Mouse (Mus musculus) limb, embryonic 14.5 days (tissue): ENCODE data around the gene Mat2b. TPM values are rescaled to one million over a fixed set of nuclear protein-coding genes. Genes with fewer than 3 reads are reported as not detected.

Source experiments
- ATAC-seq: fragments of 200-750 bp; cut with Nextera tagmentation; 2 replicates; pipeline ENCODE4 v1.8.0; 2017; ENCODE audit warnings: low read depth, moderate number of reproducible peaks, moderate TSS enrichment; ENCODE audit not compliant: low FRiP score
- DNase-seq: peaks from one replicate; pipeline ENCODE4 v3.0.0-alpha.2; 2015; ENCODE audit warnings: low spot score
- H3K27ac ChIP-seq: fragments of 300-500 bp; sonication (generic); replicated peaks from 2 replicates; pipeline ENCODE4 v1.5.1; 2014; ENCODE audit warnings: low read depth, mild to moderate bottlenecking, low read length, moderate library complexity, mixed read lengths
- H3K27me3 ChIP-seq: fragments of 300-500 bp; sonication (generic); 2 replicates; pipeline ENCODE4 v1.6.1; 2014; ENCODE audit warnings: low read length, mixed read lengths; ENCODE audit not compliant: control insufficient read depth, insufficient read depth
- H3K36me3 ChIP-seq: fragments of 300-500 bp; sonication (generic); 2 replicates; pipeline ENCODE4 v1.6.1; 2014; ENCODE audit warnings: mild to moderate bottlenecking, low read length, moderate library complexity, mixed read lengths; ENCODE audit not compliant: control insufficient read depth, insufficient read depth
- H3K4me1 ChIP-seq: fragments of 300-500 bp; sonication (generic); 2 replicates; pipeline ENCODE4 v1.6.1; 2014; ENCODE audit warnings: antibody characterized with exemption, low read length, mixed read lengths; ENCODE audit not compliant: control insufficient read depth, insufficient read depth
- H3K4me2 ChIP-seq: fragments of 300-500 bp; sonication (generic); replicated peaks from 2 replicates; pipeline ENCODE4 v1.6.1; 2014; ENCODE audit warnings: low read depth, mild to moderate bottlenecking, low read length, moderate library complexity; ENCODE audit not compliant: severe bottlenecking
- H3K4me3 ChIP-seq: fragments of 300-500 bp; sonication (generic); replicated peaks from 2 replicates; pipeline ENCODE4 v1.5.1; 2014; ENCODE audit warnings: low read length
- H3K9ac ChIP-seq: fragments of 300-500 bp; sonication (generic); 2 replicates; pipeline ENCODE4 v1.6.1; 2014; ENCODE audit warnings: mild to moderate bottlenecking, low read depth, low read length, moderate library complexity; ENCODE audit not compliant: severe bottlenecking
- H3K9me3 ChIP-seq: fragments of 300-500 bp; sonication (generic); 2 replicates; pipeline ENCODE4 v1.6.1; 2016; ENCODE audit warnings: low read length; ENCODE audit not compliant: control insufficient read depth
- POLR2A ChIP-seq: fragments of 200-500 bp; IDR thresholded peaks from 2 replicates; pipeline ENCODE4 v1.8.0; 2012; ENCODE audit warnings: inconsistent platforms, mild to moderate bottlenecking, moderate library complexity, borderline replicate concordance; ENCODE audit not compliant: insufficient read depth, insufficient read length; ENCODE audit errors: extremely low read depth
- WGBS: fragments of 180-500 bp; shearing (Covaris S2); extraction: QIAGEN DNeasy Blood & Tissue Kit; methylation state at CpG from one replicate; pipeline ENCODE4 v1.1.7; 2014; 5-methylcytosine and 5-hydroxymethylcytosine counted together
- polyA plus RNA-seq, 2 experiments: library from polyadenylated mRNA; depleted of rRNA in 1 of 2; stranded (reverse) in 1 of 2; unstranded in 1 of 2; fragments of >200 nt; fragmentation: Nextera tagmentation in 1 of 2; extraction: Ambion mirVana in 1 of 2; gene quantifications; 2 replicates each; pipeline versions ENCODE4 v1.2.1 to v1.2.3; 2012 to 2014

The Mat2b gene
- polyA plus RNA-seq, 2 experiments, result 84.8 to 112 TPM

DNA sequence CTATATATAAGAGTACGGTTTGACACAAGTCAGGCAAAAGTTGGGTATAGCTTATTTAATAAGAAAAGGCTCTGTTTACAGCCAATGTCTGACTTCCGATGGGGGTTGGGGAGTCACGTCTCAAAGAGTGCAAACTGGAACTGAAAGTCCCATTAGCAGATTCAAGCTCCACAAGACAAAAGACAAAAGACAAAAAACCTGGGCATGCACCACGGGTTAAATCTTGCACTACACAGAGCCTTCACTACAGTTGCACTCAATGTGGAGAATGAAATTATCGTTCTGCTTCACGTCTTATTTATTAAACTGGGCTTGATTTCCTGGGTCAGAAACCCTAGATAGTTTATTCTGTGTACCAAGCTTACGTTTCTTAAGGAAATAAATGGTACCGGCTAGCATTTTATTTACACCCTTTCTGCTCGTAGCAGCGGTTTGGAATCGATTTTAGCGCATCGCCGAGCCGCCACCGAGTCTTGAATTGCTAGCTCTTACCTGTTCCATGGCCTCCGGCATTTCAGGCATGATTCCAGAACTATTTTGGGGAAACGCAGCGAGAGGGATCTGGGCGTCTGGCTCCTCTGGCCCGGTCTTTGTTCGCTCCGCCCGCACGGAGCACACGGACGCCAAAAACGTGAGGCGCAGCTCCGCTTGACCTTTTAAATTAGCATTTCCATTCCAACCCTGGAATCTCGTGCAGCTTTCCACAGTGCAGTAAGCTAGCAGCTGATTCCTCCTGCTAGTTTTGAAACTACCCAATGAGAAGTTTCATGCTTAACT lies 504 bp downstream of the Mat2b start:
- ATAC-seq, result peak; percentile 68
- peak; percentile 95; the same call in 1 of the 2 replicates for TF ChIP-seq POLR2A
- under 1% methylated on average over 31 of the region's 31 CpGs for WGBS
- Histone ChIP-seq H3K36me3 (no peaks in the 10 kb centered on the region), H3K27ac (peak overlapping the region; percentile 97), H3K27me3 (no peaks in the 10 kb centered on the region), H3K9ac (peak overlapping the region; percentile 81), H3K4me2 (peak overlapping the region; percentile 85), H3K9me3 (no peaks in the 10 kb centered on the region), H3K4me3 (peak overlapping the region; percentile 91), H3K4me1 (peaks cover 23% of the 10 kb centered on the region)
- DNase-seq, result peak; percentile 78

- DNase-seq (peak; percentile 86), ATAC-seq (peak; percentile 2; the same call in 1 of the 2 replicates)
- peak overlapping the region; percentile 97 for H3K27ac ChIP-seq
- H3K9me3 ChIP-seq, result no peaks in the 10 kb centered on the region
- under 1% methylated on average over 16 of the region's 16 CpGs for WGBS
- H3K4me1 ChIP-seq, result peaks cover 26% of the 10 kb centered on the region
- H3K9ac ChIP-seq, result peak overlapping the region; percentile 81
- peak overlapping the region; percentile 91 for H3K4me3 ChIP-seq
- TF ChIP-seq POLR2A, result no peak
- H3K4me2 ChIP-seq, result peak overlapping the region; percentile 85
- H3K36me3 ChIP-seq, result no peaks in the 10 kb centered on the region
- H3K27me3 ChIP-seq, result no peaks in the 10 kb centered on the region
Measured at GRCm38 (mm10) chr11:40693366-40693951, 1.5 kb downstream of the Mat2b start.

GRCm38 (mm10) chr11:40692511-40693365 lies 2.3 kb downstream of the Mat2b start:
- H3K9ac ChIP-seq, result peak overlapping the region; percentile 81
- H3K4me2 ChIP-seq, result peak overlapping the region; percentile 85
- peak overlapping the region; percentile 97 for H3K27ac ChIP-seq
- H3K9me3 ChIP-seq, result no peaks in the 10 kb centered on the region
- H3K27me3 ChIP-seq, result no peaks in the 10 kb centered on the region
- peak; percentile 93 for ATAC-seq
- DNase-seq, result peak; percentile 92
- H3K4me3 ChIP-seq, result peak overlapping the region; percentile 91
- H3K4me1 ChIP-seq, result peaks cover 26% of the 10 kb centered on the region
- H3K36me3 ChIP-seq, result no peaks in the 10 kb centered on the region; the same call in 1 of the 2 replicates
- WGBS, result under 1% methylated on average over 30 of the region's 36 CpGs
- no peak; the same call in 1 of the 2 replicates for TF ChIP-seq POLR2A

DNA sequence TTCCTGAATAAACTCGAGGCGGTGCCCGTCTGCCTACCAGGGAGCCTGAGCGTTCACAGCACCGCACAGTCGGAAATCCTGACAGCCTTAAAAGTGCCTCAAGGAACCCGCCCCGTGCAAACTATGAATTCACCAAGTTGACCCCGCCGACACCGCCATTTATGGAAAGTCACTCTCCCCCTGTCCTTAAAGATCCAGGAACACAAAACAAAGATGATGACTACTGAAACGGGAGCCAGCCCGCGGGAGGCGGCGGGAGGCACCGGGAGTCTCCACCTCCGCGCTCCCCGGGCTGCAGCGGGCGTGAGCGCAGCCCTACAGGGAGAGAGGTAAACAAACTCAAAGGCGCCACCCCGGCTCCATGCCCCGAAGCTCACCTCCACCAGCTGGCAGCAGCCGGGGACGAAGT lies 2.9 kb downstream of the Mat2b start:
- peaks cover 26% of the 10 kb centered on the region for H3K4me1 ChIP-seq
- no peak for TF ChIP-seq POLR2A
- no peaks in the 10 kb centered on the region for H3K27me3 ChIP-seq
- H3K4me2 ChIP-seq, result peak overlapping the region; percentile 85
- WGBS, result under 1% methylated on average over 27 of the region's 28 CpGs
- H3K36me3 ChIP-seq, result peaks cover 6% of the 10 kb centered on the region
- no peaks in the 10 kb centered on the region for H3K9me3 ChIP-seq
- H3K4me3 ChIP-seq, result peak overlapping the region; percentile 91
- peak overlapping the region; percentile 97 for H3K27ac ChIP-seq
- H3K9ac ChIP-seq, result peak overlapping the region; percentile 81
- DNase-seq, result no peak
- peak; percentile 45 for ATAC-seq
